Mouse (Mus musculus) intestine, embryonic 15.5 days (tissue): ENCODE measurements around the gene Capn5. TPM values are rescaled to one million over a fixed set of nuclear protein-coding genes. Genes with fewer than 3 reads are reported as not detected.

ENCODE experiments used
- ATAC-seq: fragments of 200-750 bp; cut with Nextera tagmentation; 2 replicates; pipeline ENCODE4 v1.8.0; 2017; ENCODE audit warnings: moderate TSS enrichment, moderate library complexity
- H3K27ac ChIP-seq: fragments of 300-500 bp; sonication (generic); 2 replicates; pipeline ENCODE4 v1.5.1; 2015; ENCODE audit warnings: mild to moderate bottlenecking, inconsistent platforms
- H3K27me3 ChIP-seq: fragments of 300-500 bp; sonication (generic); replicated peaks from 2 replicates; pipeline ENCODE4 v1.6.1; 2015; ENCODE audit warnings: inconsistent platforms
- H3K36me3 ChIP-seq: fragments of 300-500 bp; sonication (generic); 2 replicates; pipeline ENCODE4 v1.6.1; 2015; ENCODE audit warnings: inconsistent platforms
- H3K4me1 ChIP-seq: fragments of 300-500 bp; sonication (generic); replicated peaks from 2 replicates; pipeline ENCODE4 v1.6.1; 2015; ENCODE audit warnings: inconsistent platforms
- H3K4me2 ChIP-seq: fragments of 300-500 bp; sonication (generic); replicated peaks from 2 replicates; pipeline ENCODE4 v1.6.1; 2015; ENCODE audit warnings: mild to moderate bottlenecking, inconsistent platforms
- H3K4me3 ChIP-seq: fragments of 300-500 bp; sonication (generic); replicated peaks from 2 replicates; pipeline ENCODE4 v1.5.1; 2015; ENCODE audit warnings: inconsistent platforms
- H3K9ac ChIP-seq: fragments of 300-500 bp; sonication (generic); 2 replicates; pipeline ENCODE4 v1.6.1; 2015; ENCODE audit warnings: inconsistent platforms
- H3K9me3 ChIP-seq: fragments of 300-500 bp; sonication (generic); 2 replicates; pipeline ENCODE4 v1.6.1; 2016; ENCODE audit warnings: inconsistent platforms
- WGBS: fragments of 180-500 bp; shearing (Covaris S2); methylation state at CpG from one replicate; pipeline ENCODE4 v1.1.7; 2015; 5-methylcytosine and 5-hydroxymethylcytosine counted together
- polyA plus RNA-seq: library from polyadenylated mRNA; unstranded; fragments of >200 nt; fragmentation: Nextera tagmentation; extraction: Ambion mirVana; gene quantifications from 2 replicates; pipeline ENCODE4 v1.2.1, GENCODE M21; 2015

Gene Capn5
- polyA plus RNA-seq, 1 experiment from 2014 or later, result 10.2 TPM

- Histone ChIP-seq H3K36me3 (no peaks in the 10 kb centered on the region), H3K9me3 (no peaks in the 10 kb centered on the region), H3K4me3 (no peak overlapping the region), H3K4me2 (no peak overlapping the region), H3K4me1 (peaks cover 33% of the 10 kb centered on the region), H3K27me3 (no peaks in the 10 kb centered on the region), H3K9ac (no peak overlapping the region), H3K27ac (no peak overlapping the region)
- ATAC-seq, result no peak
- 57% methylated on average over 4 of the region's 4 CpGs for WGBS
Observed at GRCm38 (mm10) chr7:98173408-98173807, 4.7 kb downstream of the Capn5 start.

GRCm38 (mm10) chr7:98172661-98173060 is 5.4 kb downstream of the Capn5 start:
- no peak overlapping the region for H3K4me2 ChIP-seq
- H3K27me3 ChIP-seq, result no peaks in the 10 kb centered on the region
- ATAC-seq, result no peak
- H3K36me3 ChIP-seq, result no peaks in the 10 kb centered on the region
- WGBS, result 76% methylated on average over 8 of the region's 8 CpGs
- no peak overlapping the region for H3K27ac ChIP-seq
- peaks cover 31% of the 10 kb centered on the region for H3K4me1 ChIP-seq
- H3K9ac ChIP-seq, result no peak overlapping the region; the same call in 1 of the 2 replicates
- no peak overlapping the region for H3K4me3 ChIP-seq
- H3K9me3 ChIP-seq, result no peaks in the 10 kb centered on the region

- H3K9me3 ChIP-seq, result no peaks in the 10 kb centered on the region
- H3K4me1 ChIP-seq, result peaks cover 18% of the 10 kb centered on the region
- H3K36me3 ChIP-seq, result no peaks in the 10 kb centered on the region
- peak; percentile 67 for ATAC-seq
- H3K4me3 ChIP-seq, result no peak overlapping the region
- H3K27ac ChIP-seq, result no peak overlapping the region
- H3K9ac ChIP-seq, result no peak overlapping the region
- no peak overlapping the region for H3K4me2 ChIP-seq
- WGBS, result 81% methylated on average over 6 of the region's 6 CpGs
- no peaks in the 10 kb centered on the region for H3K27me3 ChIP-seq
Observed at GRCm38 (mm10) chr7:98171141-98172073, 6.7 kb downstream of the Capn5 start.

GRCm38 (mm10) chr7:98164999-98165528 is 13.0 kb downstream of the Capn5 start:
- no peaks in the 10 kb centered on the region for H3K36me3 ChIP-seq
- no peak overlapping the region for H3K4me3 ChIP-seq
- no peaks in the 10 kb centered on the region for H3K27me3 ChIP-seq
- ATAC-seq, result peak; percentile 66
- 51% methylated on average over 10 of the region's 10 CpGs for WGBS
- H3K4me1 ChIP-seq, result peaks cover 37% of the 10 kb centered on the region
- H3K9ac ChIP-seq, result 0 out of 2 replicates have a peak overlapping the region, but pooled peaks have one; percentile 6
- H3K27ac ChIP-seq, result peak overlapping the region; percentile 79
- H3K4me2 ChIP-seq, result peak overlapping the region; percentile 38
- H3K9me3 ChIP-seq, result no peaks in the 10 kb centered on the region

GRCm38 (mm10) chr7:98164382-98164998 is 13.6 kb downstream of the Capn5 start:
- H3K27me3 ChIP-seq, result no peaks in the 10 kb centered on the region
- H3K4me3 ChIP-seq, result no peak overlapping the region
- peaks cover 42% of the 10 kb centered on the region for H3K4me1 ChIP-seq
- H3K9me3 ChIP-seq, result no peaks in the 10 kb centered on the region
- ATAC-seq, result no peak
- no peaks in the 10 kb centered on the region for H3K36me3 ChIP-seq
- H3K4me2 ChIP-seq, result peak overlapping the region; percentile 38
- 77% methylated on average over 9 of the region's 9 CpGs for WGBS
- H3K27ac ChIP-seq, result peak overlapping the region; percentile 79
- no peak overlapping the region for H3K9ac ChIP-seq

GRCm38 (mm10) chr7:98163700-98164099 is 14.4 kb downstream of the Capn5 start:
- ATAC-seq, result no peak
- Histone ChIP-seq H3K27ac (no peak overlapping the region), H3K36me3 (no peaks in the 10 kb centered on the region), H3K27me3 (no peaks in the 10 kb centered on the region), H3K4me2 (no peak overlapping the region), H3K4me1 (peaks cover 50% of the 10 kb centered on the region), H3K9ac (no peak overlapping the region), H3K9me3 (no peaks in the 10 kb centered on the region), H3K4me3 (no peak overlapping the region)
- WGBS, result 41% methylated on average over 3 of the region's 3 CpGs

- Histone ChIP-seq H3K4me1 (peaks cover 58% of the 10 kb centered on the region), H3K4me2 (no peak overlapping the region), H3K36me3 (no peaks in the 10 kb centered on the region), H3K27me3 (no peaks in the 10 kb centered on the region), H3K9me3 (no peaks in the 10 kb centered on the region), H3K27ac (no peak overlapping the region), H3K9ac (no peak overlapping the region), H3K4me3 (no peak overlapping the region)
- WGBS, result 51% methylated on average over 6 of the region's 6 CpGs
- peak; percentile 9; the same call in 1 of the 2 replicates for ATAC-seq
Observed at GRCm38 (mm10) chr7:98162239-98162638, 15.8 kb downstream of the Capn5 start.

GRCm38 (mm10) chr7:98160041-98160740 is 17.9 kb downstream of the Capn5 start:
- H3K9ac ChIP-seq, result no peak overlapping the region
- peaks cover 63% of the 10 kb centered on the region for H3K4me1 ChIP-seq
- WGBS, result 41% methylated on average over 8 of the region's 8 CpGs
- no peak overlapping the region for H3K4me2 ChIP-seq
- H3K9me3 ChIP-seq, result no peaks in the 10 kb centered on the region
- ATAC-seq, result no peak
- no peaks in the 10 kb centered on the region for H3K27me3 ChIP-seq
- H3K4me3 ChIP-seq, result no peak overlapping the region
- H3K36me3 ChIP-seq, result no peaks in the 10 kb centered on the region
- peak overlapping the region; percentile 59; the same call in 1 of the 2 replicates for H3K27ac ChIP-seq

GRCm38 (mm10) chr7:98158481-98158880 is 19.6 kb downstream of the Capn5 start:
- peak; percentile 74 for ATAC-seq
- 0 out of 2 replicates have a peak overlapping the region, but pooled peaks have one; percentile 3 for H3K9ac ChIP-seq
- H3K36me3 ChIP-seq, result no peaks in the 10 kb centered on the region
- peaks cover 52% of the 10 kb centered on the region for H3K4me1 ChIP-seq
- H3K27me3 ChIP-seq, result no peaks in the 10 kb centered on the region
- H3K4me2 ChIP-seq, result 0 out of 2 replicates have a peak overlapping the region, but pooled peaks have one; percentile 28
- H3K9me3 ChIP-seq, result no peaks in the 10 kb centered on the region
- 0 out of 2 replicates have a peak overlapping the region, but pooled peaks have one; percentile 10 for H3K27ac ChIP-seq
- H3K4me3 ChIP-seq, result no peak overlapping the region
- WGBS, result 22% methylated on average over 8 of the region's 8 CpGs

- Histone ChIP-seq H3K4me1 (peaks cover 47% of the 10 kb centered on the region), H3K9ac (no peak overlapping the region), H3K4me2 (no peak overlapping the region; the same call in 1 of the 2 replicates), H3K9me3 (no peaks in the 10 kb centered on the region), H3K4me3 (no peak overlapping the region), H3K36me3 (no peaks in the 10 kb centered on the region), H3K27ac (0 out of 2 replicates have a peak overlapping the region, but pooled peaks have one; percentile 22), H3K27me3 (no peaks in the 10 kb centered on the region)
- ATAC-seq, result no peak
- WGBS, result 47% methylated on average over 5 of the region's 5 CpGs
Observed at GRCm38 (mm10) chr7:98157636-98158332, 20.3 kb downstream of the Capn5 start.

GRCm38 (mm10) chr7:98156280-98156665 is 21.8 kb downstream of the Capn5 start:
- Histone ChIP-seq H3K27me3 (no peaks in the 10 kb centered on the region), H3K27ac (no peak overlapping the region), H3K36me3 (no peaks in the 10 kb centered on the region), H3K4me2 (no peak overlapping the region), H3K9ac (no peak overlapping the region), H3K9me3 (no peaks in the 10 kb centered on the region), H3K4me3 (no peak overlapping the region), H3K4me1 (peaks cover 38% of the 10 kb centered on the region)
- WGBS, result 66% methylated on average over 3 of the region's 3 CpGs
- ATAC-seq, result no peak
